Mouse (Mus musculus) MEL (cell line): ENCODE data around the gene Tcte1. TPM values are rescaled to one million over a fixed set of nuclear protein-coding genes. Genes with fewer than 3 reads are reported as not detected.

Experiments
- DNase-seq: peaks from one replicate; pipeline ENCODE4 v3.0.0; 2011; ENCODE audit warnings: low read depth, low spot score
- H3K27ac ChIP-seq: 2 replicates; pipeline ENCODE4 v1.5.1; 2012; ENCODE audit warnings: low read depth, mild to moderate bottlenecking, control low read depth, low read length, moderate library complexity; ENCODE audit not compliant: control insufficient read depth
- H3K27me3 ChIP-seq, 2 experiments: fragments of 150-350 bp in 1 of 2; sonication (generic) in 1 of 2; 2 replicates each; pipeline ENCODE4 v1.6.1; 2012; ENCODE audit warnings: low read length in 2 of 2, mild to moderate bottlenecking in 2 of 2, improper control_type of control experiment in 1 of 2, moderate library complexity in 1 of 2; ENCODE audit not compliant: insufficient read depth in 2 of 2, control insufficient read depth in 1 of 2
- H3K36me3 ChIP-seq, 2 experiments: 2 replicates each; pipeline ENCODE4 v1.6.1; 2012 to 2014; ENCODE audit warnings: low read length in 2 of 2, improper control_type of control experiment in 1 of 2, inconsistent platforms in 1 of 2, mild to moderate bottlenecking in 1 of 2; ENCODE audit not compliant: insufficient read depth in 2 of 2, control insufficient read depth in 1 of 2
- H3K4me1 ChIP-seq, 2 experiments: fragments of 150-350 bp in 1 of 2; sonication (generic) in 1 of 2; 2 replicates each; pipeline ENCODE4 v1.6.1; 2012; ENCODE audit warnings: low read length in 2 of 2, improper control_type of control experiment in 1 of 2, mild to moderate bottlenecking in 1 of 2; ENCODE audit not compliant: insufficient read depth in 2 of 2, control insufficient read depth in 1 of 2
- H3K4me3 ChIP-seq, 2 experiments: fragments of 150-350 bp in 1 of 2; sonication (generic) in 1 of 2; 2 replicates each; pipeline ENCODE4 v1.5.1; 2012; ENCODE audit warnings: low read depth in 2 of 2, low read length in 2 of 2, mild to moderate bottlenecking in 2 of 2, moderate library complexity in 2 of 2, control low read depth in 1 of 2, improper control_type of control experiment in 1 of 2; ENCODE audit not compliant: control insufficient read depth in 1 of 2, insufficient read depth in 1 of 2
- H3K79me2 ChIP-seq: 2 replicates; pipeline ENCODE4 v1.6.1; 2012; ENCODE audit warnings: mild to moderate bottlenecking, low read length, moderate library complexity; ENCODE audit not compliant: control insufficient read depth, poor library complexity, insufficient read depth
- H3K9ac ChIP-seq: 2 replicates; pipeline ENCODE4 v1.6.1; 2012; ENCODE audit warnings: low read depth, mild to moderate bottlenecking, control low read depth, low read length, moderate library complexity; ENCODE audit not compliant: control insufficient read depth, poor library complexity, severe bottlenecking
- H3K9me3 ChIP-seq: fragments of 150-350 bp; sonication (generic); replicated peaks from 2 replicates; pipeline ENCODE4 v1.6.1; 2012; ENCODE audit warnings: mild to moderate bottlenecking, low read length, improper control_type of control experiment, moderate library complexity; ENCODE audit not compliant: insufficient read depth
- CTCF ChIP-seq, 3 experiments: IDR thresholded peaks in 2 of 3; conservative IDR thresholded peaks in 1 of 3; 2 replicates each; pipeline ENCODE4 v1.5.1; 2011 to 2012; ENCODE audit warnings: low read length in 3 of 3, low read depth in 2 of 3, mild to moderate bottlenecking in 2 of 3, improper control_type of control experiment in 1 of 3, inconsistent platforms in 1 of 3, mixed read lengths in 1 of 3, moderate library complexity in 1 of 3; ENCODE audit not compliant: control insufficient read depth in 1 of 3, insufficient read depth in 1 of 3, poor library complexity in 1 of 3, severe bottlenecking in 1 of 3
- EP300 ChIP-seq, 2 experiments: IDR thresholded peaks; 2 replicates each; pipeline ENCODE4 v1.6.1; 2011; ENCODE audit warnings: improper control_type of control experiment in 2 of 2, low read length in 2 of 2, low read depth in 1 of 2, mild to moderate bottlenecking in 1 of 2
- ETS1 ChIP-seq: IDR thresholded peaks from 2 replicates; pipeline ENCODE4 v1.6.1; 2012; ENCODE audit warnings: low read depth, mild to moderate bottlenecking, inconsistent platforms, low read length, improper control_type of control experiment, moderate library complexity
- GATA1 ChIP-seq: IDR thresholded peaks from 2 replicates; pipeline ENCODE4 v1.6.1; 2011; ENCODE audit warnings: low read depth, low read length, improper control_type of control experiment
- MEF2A ChIP-seq: IDR thresholded peaks from 2 replicates; pipeline ENCODE4 v1.6.1; 2014; ENCODE audit warnings: low read depth, mild to moderate bottlenecking, inconsistent platforms, low read length, improper control_type of control experiment; ENCODE audit not compliant: poor library complexity, insufficient replicate concordance, severe bottlenecking; ENCODE audit errors: extremely low read depth
- MYC ChIP-seq: IDR thresholded peaks from 2 replicates; pipeline ENCODE4 v1.6.1; 2011; ENCODE audit warnings: low read depth, mild to moderate bottlenecking, low read length, improper control_type of control experiment, moderate library complexity
- POLR2AphosphoS2 ChIP-seq: IDR thresholded peaks from 2 replicates; pipeline ENCODE4 v1.6.1; 2011; ENCODE audit warnings: low read length, improper control_type of control experiment
- POLR2AphosphoS5 ChIP-seq: IDR thresholded peaks from 2 replicates; pipeline ENCODE4 v1.6.1; 2012; ENCODE audit warnings: low read depth, borderline replicate concordance, mild to moderate bottlenecking, inconsistent platforms, low read length, moderate library complexity, mixed read lengths
- RCOR1 ChIP-seq: IDR thresholded peaks from 2 replicates; pipeline ENCODE4 v1.6.1; 2012; ENCODE audit warnings: low read depth, mild to moderate bottlenecking, inconsistent platforms, low read length, improper control_type of control experiment
- SIN3A ChIP-seq: IDR thresholded peaks from 2 replicates; pipeline ENCODE4 v1.6.1; 2012; ENCODE audit warnings: low read length, improper control_type of control experiment, inconsistent platforms
- SMC3 ChIP-seq: IDR thresholded peaks from 2 replicates; pipeline ENCODE4 v1.6.1; 2011; ENCODE audit warnings: low read depth, low read length, improper control_type of control experiment
- TAL1 ChIP-seq: IDR thresholded peaks from 2 replicates; pipeline ENCODE4 v1.6.1; 2012; ENCODE audit warnings: mild to moderate bottlenecking, inconsistent platforms, low read length, moderate library complexity, mixed read lengths
- TCF12 ChIP-seq: IDR thresholded peaks from 2 replicates; pipeline ENCODE4 v1.6.1; 2014; ENCODE audit warnings: low read depth, mild to moderate bottlenecking, inconsistent platforms, low read length, improper control_type of control experiment, moderate library complexity
- USF2 ChIP-seq, 2 experiments: IDR thresholded peaks; 2 replicates each; pipeline ENCODE4 v1.6.1; 2011 to 2012; ENCODE audit warnings: improper control_type of control experiment in 2 of 2, low read length in 2 of 2, borderline replicate concordance in 1 of 2, inconsistent platforms in 1 of 2, low read depth in 1 of 2, mild to moderate bottlenecking in 1 of 2; ENCODE audit not compliant: insufficient read depth in 1 of 2
- polyA plus RNA-seq, 2 experiments: library from polyadenylated mRNA; stranded (reverse) in 1 of 2; unstranded in 1 of 2; fragments of >175 nt in 1 of 2; fragments of >200 nt in 1 of 2; gene quantifications; 2 replicates each; pipeline versions ENCODE4 v1.2.1 to v1.2.4; 2012; ENCODE audit warnings: low replicate concordance in 2 of 2, low read depth in 1 of 2; ENCODE audit not compliant: insufficient read length in 2 of 2, insufficient read depth in 1 of 2, missing spikeins in 1 of 2
- total RNA-seq: library from RNA; depleted of rRNA; stranded (reverse); fragments of 300-350 nt; gene quantifications from 2 replicates; pipeline ENCODE4 v1.2.3, GENCODE M21; 2012

Tcte1 gene
- total and polyA plus RNA-seq, 3 experiments: not detected

- peaks cover 12 to 27% of the 10 kb centered on the region in 2 experiments for H3K4me1 ChIP-seq
- H3K27me3 ChIP-seq: no peaks in the 10 kb centered on the region
Measured at GRCm38 (mm10) chr17:45586449-45586837, 63.2 kb downstream of the Tcte1 start.

GRCm38 (mm10) chr17:45588370-45588769 lies 65.1 kb downstream of the Tcte1 start:
- Histone ChIP-seq H3K79me2 (peaks cover 20% of the 10 kb centered on the region), H3K9me3 (no peaks in the 10 kb centered on the region), H3K36me3 (peaks cover 8 to 21% of the 10 kb centered on the region in 2 experiments; a peak in 3 of 4 replicates), H3K4me1 (peaks cover 10 to 27% of the 10 kb centered on the region in 2 experiments), H3K27me3 (no peaks in the 10 kb centered on the region), H3K9ac (no peak overlapping the region), H3K27ac (no peak overlapping the region), H3K4me3 (no peak overlapping the region)
- TF ChIP-seq POLR2AphosphoS5 (no peak), GATA1 (no peak), CTCF (IDR thresholded peaks at IDR 0.05 in 2 of 3, conservative IDR thresholded peaks at IDR 0.05 in 1 of 3; ENCODE audit: control insufficient read depth in 1 of 3, insufficient read depth in 1 of 3, low read depth in 2 of 3, low read length in 3 of 3, poor library complexity in 1 of 3, severe bottlenecking in 1 of 3) (no peak), ETS1 (no peak), USF2 (IDR thresholded peaks at IDR 0.05; ENCODE audit: borderline replicate concordance in 1 of 2, insufficient read depth in 1 of 2, low read depth in 1 of 2, low read length in 2 of 2) (no peak), TCF12 (no peak), POLR2AphosphoS2 (no peak), MEF2A (no peak), RCOR1 (no peak)
- DNase-seq: no peak

More at GRCm38 (mm10) chr17:45586449-45586837, 63.2 kb downstream of the Tcte1 start:
- H3K36me3 ChIP-seq: peaks cover 8 to 16% of the 10 kb centered on the region in 2 experiments; a peak in 3 of 4 replicates
- H3K4me3 ChIP-seq: no peak overlapping the region
- no peak overlapping the region for H3K27ac ChIP-seq
- no peaks in the 10 kb centered on the region for H3K9me3 ChIP-seq
- peaks cover 3% of the 10 kb centered on the region; the same call in 1 of the 2 replicates for H3K79me2 ChIP-seq
- DNase-seq: peak; percentile 75
- H3K9ac ChIP-seq: no peak overlapping the region
- no peak for TF ChIP-seq USF2 (IDR thresholded peaks at IDR 0.05; ENCODE audit: borderline replicate concordance in 1 of 2, insufficient read depth in 1 of 2, low read depth in 1 of 2, low read length in 2 of 2)
- no peak for TF ChIP-seq SIN3A
- no peak for TF ChIP-seq TAL1
- no peak for TF ChIP-seq EP300 (IDR thresholded peaks at IDR 0.05; ENCODE audit: low read depth in 1 of 2, low read length in 2 of 2)
- TF ChIP-seq MYC: no peak
- TF ChIP-seq SMC3: 0 out of 2 replicates have a peak, but pooled peaks have one; percentile 9
- TF ChIP-seq CTCF (IDR thresholded peaks at IDR 0.05 in 2 of 3, conservative IDR thresholded peaks at IDR 0.05 in 1 of 3; ENCODE audit: control insufficient read depth in 1 of 3, insufficient read depth in 1 of 3, low read depth in 2 of 3, low read length in 3 of 3, poor library complexity in 1 of 3, severe bottlenecking in 1 of 3): peak; percentile 58 to 78 (median 67)
